Comparison of ENCODE assay signal across 8 mouse cellular contexts in genomic region chr8:79028541-79029395, GRCm38 (mm10). TPM values are rescaled to one million over a fixed set of nuclear protein-coding genes. Genes with fewer than 3 reads are reported as not detected.
DNase-seq lines count a peak whose midpoint lies in the region; ATAC-seq and TF ChIP-seq lines count a peak whose summit lies in the region.

No protein-coding gene starts in this region.

- H3K9ac ChIP-seq in intestine, postnatal 0 days (ENCODE audit: low read depth, low read length) = peak overlapping the region; percentile 98
- H3K9ac ChIP-seq in midbrain, postnatal 0 days (replicated peaks; ENCODE audit: low read length, poor library complexity, severe bottlenecking) = peak overlapping the region; percentile 93
- peak overlapping the region; percentile 100 for H3K9ac ChIP-seq in stomach, embryonic 14.5 days (replicated peaks; ENCODE audit: low read depth, low read length)

- H3K36me3 ChIP-seq in intestine, postnatal 0 days (ENCODE audit: control insufficient read depth, insufficient read depth) = no peaks in the 10 kb centered on the region
- H3K36me3 ChIP-seq in limb, embryonic 10.5 days = no peaks in the 10 kb centered on the region
- no peaks in the 10 kb centered on the region for H3K36me3 ChIP-seq in midbrain, postnatal 0 days (ENCODE audit: insufficient read depth, low read length)
- no peaks in the 10 kb centered on the region for H3K36me3 ChIP-seq in stomach, embryonic 14.5 days (ENCODE audit: control insufficient read depth, insufficient read depth, low read length)

- ATAC-seq in granulocyte monocyte progenitor cell, adult 5-6 weeks (replicated peaks; ENCODE audit: poor library complexity, severe bottlenecking) = peak; percentile 17
- ATAC-seq in intestine, postnatal 0 days = peak; percentile 39
- ATAC-seq in midbrain, postnatal 0 days (ENCODE audit: low FRiP score) = peak; percentile 38
- ATAC-seq in stomach, embryonic 14.5 days (ENCODE audit: insufficient number of reproducible peaks, insufficient read depth, low FRiP score, low read depth) = no peak

- no peak for TF ChIP-seq CTCF in intestine, postnatal 0 days (IDR thresholded peaks at IDR 0.05; ENCODE audit: low read depth)
- TF ChIP-seq CTCF in midbrain, postnatal 0 days (IDR thresholded peaks at IDR 0.05) = no peak

- no peaks in the 10 kb centered on the region for H3K27me3 ChIP-seq in intestine, postnatal 0 days (replicated peaks; ENCODE audit: control insufficient read depth, insufficient read depth, low read length)
- no peaks in the 10 kb centered on the region for H3K27me3 ChIP-seq in limb, embryonic 10.5 days (ENCODE audit: low read depth, poor library complexity, severe bottlenecking)
- H3K27me3 ChIP-seq in midbrain, postnatal 0 days (ENCODE audit: insufficient read depth, low read length) = no peaks in the 10 kb centered on the region
- no peaks in the 10 kb centered on the region for H3K27me3 ChIP-seq in stomach, embryonic 14.5 days (ENCODE audit: control insufficient read depth, insufficient read depth, low read length)

- H3K9me3 ChIP-seq in intestine, postnatal 0 days (ENCODE audit: control insufficient read depth) = no peaks in the 10 kb centered on the region
- H3K9me3 ChIP-seq in limb, embryonic 10.5 days (replicated peaks) = no peaks in the 10 kb centered on the region
- no peaks in the 10 kb centered on the region for H3K9me3 ChIP-seq in midbrain, postnatal 0 days (ENCODE audit: low read length)
- no peaks in the 10 kb centered on the region for H3K9me3 ChIP-seq in stomach, embryonic 14.5 days (ENCODE audit: control insufficient read depth, low read depth, low read length)

- peak overlapping the region; percentile 91 for H3K4me2 ChIP-seq in intestine, postnatal 0 days (replicated peaks; ENCODE audit: low read depth)
- peak overlapping the region; percentile 95 for H3K4me2 ChIP-seq in midbrain, postnatal 0 days (ENCODE audit: low read depth, low read length, poor library complexity, severe bottlenecking)
- H3K4me2 ChIP-seq in stomach, embryonic 14.5 days (replicated peaks; ENCODE audit: low read depth, low read length) = peak overlapping the region; percentile 78

- no peaks in the 10 kb centered on the region for H3K4me1 ChIP-seq in intestine, postnatal 0 days (replicated peaks; ENCODE audit: control insufficient read depth, insufficient read depth, low read length)
- H3K4me1 ChIP-seq in limb, embryonic 10.5 days = peaks cover 55% of the 10 kb centered on the region
- 0 out of 2 replicates have a peak, but pooled peaks cover 3% of the 10 kb centered on the region for H3K4me1 ChIP-seq in midbrain, postnatal 0 days (ENCODE audit: insufficient read depth, low read length)
- H3K4me1 ChIP-seq in stomach, embryonic 14.5 days (ENCODE audit: control insufficient read depth, insufficient read depth, low read length) = peaks cover 26% of the 10 kb centered on the region

- under 1% methylated on average over 53 of the region's 56 CpGs for WGBS in intestine, postnatal 0 days
- WGBS in limb, embryonic 10.5 days = 2% methylated on average over 55 of the region's 56 CpGs
- WGBS in midbrain, postnatal 0 days = under 1% methylated on average over 46 of the region's 56 CpGs
- under 1% methylated on average over 49 of the region's 56 CpGs for WGBS in stomach, embryonic 14.5 days

- DNase-seq in gastrocnemius, adult 18-20 months (ENCODE audit: low spot score) = peak; percentile 5
- DNase-seq in gastrocnemius, postnatal 25 days = no peak
- DNase-seq in cerebellum, postnatal 4 days (ENCODE audit: low spot score in 2 of 2) = peak; percentile 43 to 59
- peak; percentile 69 for DNase-seq in limb, embryonic 10.5 days (ENCODE audit: low spot score)
- peak; percentile 52 for DNase-seq in midbrain, postnatal 0 days (ENCODE audit: low spot score)

- H3K4me3 ChIP-seq in intestine, postnatal 0 days (ENCODE audit: low read depth, low read length) = peak overlapping the region; percentile 85
- peak overlapping the region; percentile 91 for H3K4me3 ChIP-seq in limb, embryonic 10.5 days
- H3K4me3 ChIP-seq in midbrain, postnatal 0 days (ENCODE audit: low read depth, low read length) = peak overlapping the region; percentile 91
- H3K4me3 ChIP-seq in stomach, embryonic 14.5 days (ENCODE audit: low read depth, low read length) = peak overlapping the region; percentile 86

- H3K27ac ChIP-seq in intestine, postnatal 0 days (ENCODE audit: low read depth, low read length) = peak overlapping the region; percentile 100
- peak overlapping the region; percentile 100 for H3K27ac ChIP-seq in limb, embryonic 10.5 days
- peak overlapping the region; percentile 98 for H3K27ac ChIP-seq in midbrain, postnatal 0 days (ENCODE audit: low read depth, low read length)
- H3K27ac ChIP-seq in stomach, embryonic 14.5 days (ENCODE audit: low read length) = peak overlapping the region; percentile 100

RNA-seq across cellular contexts. Expression of gene Zfp827, which starts 0.5 kb away (rescaled TPM):
- 1 to 10 TPM; 3.1 to 4.2 TPM for total RNA-seq in gastrocnemius, adult 18-20 months (2021)
- 1 to 10 TPM; 3.8 to 4.5 TPM for total RNA-seq in gastrocnemius, postnatal 25 days (2021)
- total RNA-seq in granulocyte monocyte progenitor cell, adult 5-6 weeks (2014; fragmentation: Nextera tagmentation) = 0.71 and 2.1 TPM in 2 replicates
- 0.10 and 0.39 TPM in 2 replicates for total RNA-seq in granulocyte monocyte progenitor cell, adult 5-6 weeks (2017)
- 4.2 and 4.3 TPM in 2 replicates for polyA plus RNA-seq in intestine, postnatal 0 days (2015; fragmentation: Nextera tagmentation; extraction: Ambion mirVana)
- 5.9 and 7.9 TPM in 2 replicates for polyA plus RNA-seq in limb, embryonic 10.5 days (2016; fragmentation: Nextera tagmentation; extraction: Ambion mirVana)
- 37.0 and 37.5 TPM in 2 replicates for total RNA-seq in midbrain, postnatal 0 days (2014; rRNA removed)
- polyA plus RNA-seq in midbrain, postnatal 0 days (2015; fragmentation: Nextera tagmentation; extraction: Ambion mirVana) = 7.4 and 8.8 TPM in 2 replicates
- polyA plus RNA-seq in stomach, embryonic 14.5 days (2014; fragmentation: Nextera tagmentation; extraction: Ambion mirVana) = 15.2 TPM in 2 replicates
